Mouse (Mus musculus) stomach, postnatal 0 days (tissue): ENCODE measurements around the gene Baz2a.

Source experiments
- CTCF ChIP-seq: IDR thresholded peaks from 2 replicates; pipeline ENCODE4 v1.5.1; 2016; ENCODE audit warnings: antibody characterized with exemption, low read depth, mild to moderate bottlenecking, moderate library complexity
- EP300 ChIP-seq: optimal IDR thresholded peaks from 2 replicates; pipeline ENCODE3; 2016; ENCODE audit warnings: antibody characterized with exemption

GRCm38 (mm10) chr10:128150941-128151340, 59.6 kb downstream of the Baz2a start:
- TF ChIP-seq EP300 (no peak), CTCF (no peak)
